Mouse (Mus musculus) intestine, postnatal 0 days (tissue): ENCODE measurements around the gene Kcnk16. TPM values are rescaled to one million over a fixed set of nuclear protein-coding genes. Genes with fewer than 3 reads are reported as not detected.

ENCODE experiments used
- ATAC-seq: fragments of 200-750 bp; cut with Nextera tagmentation; 2 replicates; pipeline ENCODE4 v1.8.0; 2017; ENCODE audit warnings: mild to moderate bottlenecking, moderate TSS enrichment, moderate library complexity
- H3K27ac ChIP-seq: fragments of 300-500 bp; sonication (generic); 2 replicates; pipeline ENCODE4 v1.5.1; 2014; ENCODE audit warnings: mild to moderate bottlenecking, low read depth, low read length, moderate library complexity
- H3K27me3 ChIP-seq: fragments of 300-500 bp; sonication (generic); replicated peaks from 2 replicates; pipeline ENCODE4 v1.6.1; 2014; ENCODE audit warnings: low read length, mixed read lengths; ENCODE audit not compliant: control insufficient read depth, insufficient read depth
- H3K36me3 ChIP-seq: fragments of 300-500 bp; sonication (generic); 2 replicates; pipeline ENCODE4 v1.6.1; 2014; ENCODE audit warnings: mild to moderate bottlenecking, moderate library complexity; ENCODE audit not compliant: control insufficient read depth, insufficient read depth
- H3K4me1 ChIP-seq: fragments of 300-500 bp; sonication (generic); replicated peaks from 2 replicates; pipeline ENCODE4 v1.6.1; 2014; ENCODE audit warnings: antibody characterized with exemption, low read length, mixed read lengths; ENCODE audit not compliant: control insufficient read depth, insufficient read depth
- H3K4me2 ChIP-seq: fragments of 300-500 bp; sonication (generic); replicated peaks from 2 replicates; pipeline ENCODE4 v1.6.1; 2014; ENCODE audit warnings: low read depth, mild to moderate bottlenecking, moderate library complexity
- H3K4me3 ChIP-seq: fragments of 300-500 bp; sonication (generic); 2 replicates; pipeline ENCODE4 v1.5.1; 2014; ENCODE audit warnings: low read depth, low read length
- H3K9ac ChIP-seq: fragments of 300-500 bp; sonication (generic); 2 replicates; pipeline ENCODE4 v1.6.1; 2014; ENCODE audit warnings: mild to moderate bottlenecking, low read depth, low read length
- H3K9me3 ChIP-seq: fragments of 300-500 bp; sonication (generic); 2 replicates; pipeline ENCODE4 v1.6.1; 2016; ENCODE audit warnings: mixed run types; ENCODE audit not compliant: control insufficient read depth
- CTCF ChIP-seq: sonication (generic); IDR thresholded peaks from 2 replicates; pipeline ENCODE4 v1.5.1; 2016; ENCODE audit warnings: low read depth, mild to moderate bottlenecking, control low read depth, antibody characterized with exemption, moderate library complexity
- WGBS: fragments of 180-500 bp; shearing (Covaris S2); extraction: QIAGEN DNeasy Blood & Tissue Kit; methylation state at CpG from one replicate; pipeline ENCODE4 v1.1.7; 2014; 5-methylcytosine and 5-hydroxymethylcytosine counted together
- polyA plus RNA-seq: library from polyadenylated mRNA; unstranded; fragments of >200 nt; fragmentation: Nextera tagmentation; extraction: Ambion mirVana; gene quantifications from 2 replicates; pipeline ENCODE4 v1.2.1, GENCODE M21; 2015

Kcnk16 gene
- polyA plus RNA-seq, 1 experiment from 2014 or later = 1.1 TPM

- TF ChIP-seq CTCF = no peak
- no peak overlapping the region for H3K4me2 ChIP-seq
- no peak overlapping the region for H3K4me3 ChIP-seq
- H3K9ac ChIP-seq = no peak overlapping the region
- no peaks in the 10 kb centered on the region for H3K27me3 ChIP-seq
- no peak for ATAC-seq
- H3K36me3 ChIP-seq = no peaks in the 10 kb centered on the region
- H3K27ac ChIP-seq = no peak overlapping the region
- H3K4me1 ChIP-seq = no peaks in the 10 kb centered on the region
- no peaks in the 10 kb centered on the region for H3K9me3 ChIP-seq
- WGBS = 78% methylated on average over 14 of the region's 14 CpGs
Measured at GRCm38 (mm10) chr14:20250237-20251171, 18.5 kb downstream of the Kcnk16 start.

GRCm38 (mm10) chr14:20248001-20248400 is 21.0 kb downstream of the Kcnk16 start:
- H3K27me3 ChIP-seq = no peaks in the 10 kb centered on the region
- no peak overlapping the region for H3K4me2 ChIP-seq
- no peak for TF ChIP-seq CTCF
- no peaks in the 10 kb centered on the region for H3K36me3 ChIP-seq
- H3K4me3 ChIP-seq = no peak overlapping the region
- H3K9ac ChIP-seq = no peak overlapping the region
- H3K9me3 ChIP-seq = no peaks in the 10 kb centered on the region
- ATAC-seq = no peak
- 89% methylated on average over 3 of the region's 3 CpGs for WGBS
- H3K4me1 ChIP-seq = no peaks in the 10 kb centered on the region
- H3K27ac ChIP-seq = no peak overlapping the region

- WGBS = 67% methylated on average over 11 of the region's 11 CpGs
Measured at GRCm38 (mm10) chr14:20246811-20247266, 22.2 kb downstream of the Kcnk16 start.

GRCm38 (mm10) chr14:20245861-20246260 is 23.1 kb downstream of the Kcnk16 start:
- H3K4me2 ChIP-seq = no peak overlapping the region
- 81% methylated on average over 5 of the region's 5 CpGs for WGBS
- no peak for TF ChIP-seq CTCF

More at GRCm38 (mm10) chr14:20246811-20247266, 22.2 kb downstream of the Kcnk16 start:
- Histone ChIP-seq H3K27ac (no peak overlapping the region), H3K9ac (no peak overlapping the region), H3K9me3 (no peaks in the 10 kb centered on the region), H3K4me1 (no peaks in the 10 kb centered on the region), H3K27me3 (no peaks in the 10 kb centered on the region), H3K4me3 (no peak overlapping the region), H3K4me2 (no peak overlapping the region), H3K36me3 (no peaks in the 10 kb centered on the region)
- no peak for TF ChIP-seq CTCF
- no peak for ATAC-seq

GRCm38 (mm10) chr14:20245318-20245717 is 23.7 kb downstream of the Kcnk16 start:
- Histone ChIP-seq H3K27me3 (no peaks in the 10 kb centered on the region), H3K9ac (no peak overlapping the region), H3K4me1 (no peaks in the 10 kb centered on the region), H3K36me3 (no peaks in the 10 kb centered on the region), H3K27ac (no peak overlapping the region), H3K4me2 (no peak overlapping the region), H3K4me3 (no peak overlapping the region), H3K9me3 (no peaks in the 10 kb centered on the region)
- 25% methylated on average over 2 of the region's 2 CpGs for WGBS
- TF ChIP-seq CTCF = no peak
- no peak for ATAC-seq

More at GRCm38 (mm10) chr14:20245861-20246260, 23.1 kb downstream of the Kcnk16 start:
- H3K27ac ChIP-seq = no peak overlapping the region
- no peaks in the 10 kb centered on the region for H3K4me1 ChIP-seq
- H3K27me3 ChIP-seq = no peaks in the 10 kb centered on the region
- H3K9me3 ChIP-seq = no peaks in the 10 kb centered on the region
- no peak overlapping the region for H3K9ac ChIP-seq
- no peak for ATAC-seq
- H3K36me3 ChIP-seq = no peaks in the 10 kb centered on the region
- H3K4me3 ChIP-seq = no peak overlapping the region

- Histone ChIP-seq H3K27me3 (no peaks in the 10 kb centered on the region), H3K9me3 (no peaks in the 10 kb centered on the region), H3K4me1 (no peaks in the 10 kb centered on the region), H3K4me2 (no peak overlapping the region), H3K9ac (no peak overlapping the region), H3K36me3 (no peaks in the 10 kb centered on the region), H3K27ac (no peak overlapping the region), H3K4me3 (no peak overlapping the region)
- TF ChIP-seq CTCF = no peak
- WGBS = 66% methylated on average over 3 of the region's 3 CpGs
- no peak for ATAC-seq
Measured at GRCm38 (mm10) chr14:20243158-20243557, 25.8 kb downstream of the Kcnk16 start.
